Mouse (Mus musculus) right cerebral cortex, postnatal 4 days (tissue): ENCODE measurements around the gene Gm2026.
"Not testable (repeated sequence)": the region's sequence is repeated elsewhere in the genome, so short reads cannot be mapped to it uniquely, and the experiment has no call there.

Source experiments
- DNase-seq: peaks from one replicate; pipeline ENCODE4 v3.0.0-alpha.2; 2022

Gene Gm2026

DNA sequence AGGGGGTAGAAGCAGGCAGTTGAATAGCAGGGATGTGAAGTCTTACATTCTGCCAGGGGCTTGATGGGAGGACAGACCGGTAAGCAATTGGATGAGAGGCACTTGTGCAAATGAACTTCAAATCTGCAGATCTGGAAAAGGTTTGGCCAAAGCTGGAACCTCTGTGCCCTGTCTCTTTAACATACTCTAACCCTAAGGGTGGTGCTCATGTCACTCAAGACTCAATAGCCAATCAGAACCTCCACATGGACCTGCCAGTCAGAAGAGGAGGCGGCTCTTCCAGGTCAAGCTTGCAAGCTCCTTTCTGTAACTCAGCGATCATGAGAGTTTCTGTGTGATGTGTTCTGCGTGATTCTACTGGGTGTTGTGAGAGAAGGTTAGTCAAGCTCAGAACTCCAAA is at the start of gene Gm2026:
TSS of gene Gm2026 (plus strand) at position 301 of the 400 bp plus-strand sequence.
- not testable (repeated sequence) for DNase-seq

DNA sequence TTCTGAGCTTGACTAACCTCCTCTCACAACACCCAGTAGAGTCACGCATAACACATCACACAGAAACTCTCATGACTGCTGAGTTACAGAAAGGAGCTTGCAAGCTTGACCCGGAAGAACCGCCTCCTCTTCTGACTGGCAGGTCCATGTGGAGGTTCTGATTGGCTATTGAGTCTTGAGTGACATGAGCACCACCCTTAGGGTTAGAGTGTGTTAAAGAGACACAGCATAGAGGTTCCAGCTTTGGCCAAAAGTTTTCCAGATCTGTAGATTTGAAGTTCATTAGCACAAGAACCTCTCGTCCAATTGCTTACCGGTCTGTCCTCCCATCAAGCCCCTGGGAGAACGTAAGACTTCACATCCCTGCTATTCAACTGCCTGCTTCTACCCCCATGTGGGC is 34.1 kb upstream of the Gm2026 start, which contains the start of gene Zfp966:
TSS of gene Zfp966 (minus strand) at position 101 of the 400 bp plus-strand sequence.
- not testable (repeated sequence) for DNase-seq
